Mouse (Mus musculus) gastrocnemius, adult 8-10 months (tissue): ENCODE measurements at regions not wholly inside any gene's neighbourhood (a gene's known extent, or its start where the extent isn't known, plus 50 kb on each side); places are given as distances from the start of the nearest gene placed in this dataset.
A peak's percentile ranks its signal among the peaks of the same experiment; 100 is the strongest.

Experiments used
- DNase-seq, 2 experiments: peaks; one replicate each; pipeline ENCODE4 v3.0.0; 2022; ENCODE audit warnings: low spot score in 2 of 2

DNA sequence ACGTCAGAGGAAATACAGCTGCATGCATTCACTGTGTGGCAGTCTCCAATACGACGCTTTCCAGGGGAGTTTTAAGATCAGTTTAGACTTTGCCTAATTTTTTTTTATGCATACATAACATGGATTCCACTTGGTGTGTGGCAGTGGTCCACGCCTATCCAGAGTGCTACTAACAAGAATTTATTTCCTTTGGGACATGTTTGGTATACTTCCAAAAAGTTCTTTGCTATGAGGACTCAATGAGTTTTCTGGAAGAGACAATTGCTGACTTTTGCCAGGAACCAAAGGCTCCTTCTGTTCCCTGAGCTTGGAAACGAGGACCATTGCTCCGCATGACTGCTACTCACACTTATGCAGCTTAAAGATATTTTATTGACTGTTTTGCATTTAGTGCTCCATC is 59.2 kb downstream of the Marcks start:
- DNase-seq, result no peak

DNA sequence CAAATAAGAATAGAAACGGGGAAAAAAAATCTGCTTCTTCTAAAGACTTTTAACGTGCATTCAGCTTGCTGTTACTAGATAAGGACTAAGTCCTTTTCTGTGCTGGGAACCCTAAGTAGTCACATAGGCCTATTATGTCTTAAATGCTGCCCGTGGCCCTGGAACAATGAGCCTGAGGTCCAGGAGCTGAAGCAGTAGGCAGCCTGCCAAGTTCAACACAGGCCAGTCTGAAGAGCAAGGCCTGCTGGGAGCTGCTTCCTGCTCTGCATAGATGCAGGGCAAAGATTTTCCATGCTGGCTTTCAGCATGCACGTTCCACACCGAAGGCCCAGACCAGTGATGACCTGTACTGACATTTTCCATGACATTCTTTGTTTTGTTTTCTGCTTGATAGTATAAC is 60.3 kb downstream of the Marcks start:
- peak; percentile 54 to 67 for DNase-seq

DNA sequence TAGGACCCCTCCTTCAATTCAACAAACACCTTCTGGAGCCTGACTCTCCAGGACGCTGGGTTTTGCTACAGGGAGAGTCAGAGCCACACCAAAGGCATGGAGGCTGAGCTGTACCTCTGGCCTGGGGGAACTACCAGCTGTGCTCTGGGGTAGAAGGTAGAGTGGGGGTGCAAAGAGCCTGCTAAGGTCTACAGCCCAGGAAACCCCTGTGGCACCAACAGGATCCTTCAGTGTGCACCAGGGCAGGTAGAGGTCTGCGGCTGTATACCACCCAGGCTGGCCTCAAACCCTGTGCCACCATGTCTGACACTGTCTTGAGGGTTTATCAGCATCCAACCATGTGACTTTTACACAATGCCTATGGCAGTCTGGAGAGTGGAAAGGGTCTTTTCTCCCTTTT is 61.0 kb downstream of the Marcks start:
- no peak for DNase-seq

DNA sequence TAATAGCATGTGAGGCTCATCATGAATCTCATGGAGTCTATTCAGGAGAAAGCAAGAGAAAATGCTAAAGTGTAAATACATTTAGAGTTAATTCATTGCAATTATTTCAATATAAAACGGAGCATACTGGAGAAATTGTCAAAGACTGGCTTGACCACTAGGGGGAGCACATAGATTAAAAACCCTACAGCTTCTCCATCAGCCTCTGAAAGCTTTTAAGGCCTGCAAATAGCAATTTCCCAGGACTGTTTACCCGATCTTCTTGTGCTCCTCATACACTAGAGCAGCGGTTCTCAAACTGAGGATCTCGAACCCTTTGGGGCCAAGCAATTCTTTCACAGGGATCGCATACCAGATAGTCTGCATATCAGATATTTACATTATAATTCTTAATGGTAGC is 65.9 kb downstream of the Marcks start:
- peak in 1 of 2 experiments; percentile 14 for DNase-seq

- no peak for DNase-seq
Observed at GRCm38 (mm10) chr10:37072061-37072460, 66.7 kb downstream of the Marcks start.

GRCm38 (mm10) chr10:37071420-37071819 is 67.3 kb downstream of the Marcks start:
- DNase-seq, result no peak
